Mouse (Mus musculus) spleen, postnatal 4 days (tissue): ENCODE results near the gene Msl2.

Experiments used
- DNase-seq, 2 experiments: peaks; one replicate each; pipeline ENCODE4 v3.0.0; 2022; ENCODE audit warnings: low spot score in 2 of 2

Msl2 gene

DNA sequence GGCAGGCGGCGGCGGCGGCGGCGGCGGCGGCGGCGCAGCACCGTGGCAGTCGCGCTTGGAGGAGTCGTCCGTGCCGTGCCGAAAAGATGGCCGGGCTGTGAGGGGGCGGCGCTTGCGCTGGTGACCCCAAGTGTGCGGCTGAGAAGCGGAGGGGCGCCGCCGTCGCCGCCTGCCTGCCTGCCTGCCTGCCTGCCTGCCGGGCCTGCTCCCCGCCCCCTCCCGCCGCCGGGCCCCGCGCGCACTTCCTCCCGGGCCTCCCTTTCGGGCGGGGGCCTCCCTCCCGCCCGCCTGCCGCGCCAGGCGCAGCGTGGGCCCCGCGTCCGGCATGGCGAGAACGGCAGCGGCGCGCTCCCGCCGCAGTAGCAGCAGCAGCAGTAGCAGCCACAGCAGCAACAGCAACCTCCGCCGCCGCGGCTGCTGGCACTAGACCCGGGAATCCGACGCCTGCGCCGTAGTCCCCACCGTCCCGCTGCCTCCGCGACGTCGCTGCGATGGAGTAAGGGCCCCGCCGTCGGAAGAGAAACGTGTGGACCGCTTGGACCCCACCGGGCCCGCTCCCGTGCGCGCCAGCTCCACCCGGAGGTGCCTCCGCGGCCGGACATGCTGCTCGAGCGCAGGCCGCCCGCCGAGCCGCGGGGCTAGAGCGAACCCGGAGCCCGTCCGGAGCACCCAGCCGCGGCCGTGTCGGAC is 576 bp downstream of the Msl2 start:
- DNase-seq, result peak; percentile 87 to 93

DNA sequence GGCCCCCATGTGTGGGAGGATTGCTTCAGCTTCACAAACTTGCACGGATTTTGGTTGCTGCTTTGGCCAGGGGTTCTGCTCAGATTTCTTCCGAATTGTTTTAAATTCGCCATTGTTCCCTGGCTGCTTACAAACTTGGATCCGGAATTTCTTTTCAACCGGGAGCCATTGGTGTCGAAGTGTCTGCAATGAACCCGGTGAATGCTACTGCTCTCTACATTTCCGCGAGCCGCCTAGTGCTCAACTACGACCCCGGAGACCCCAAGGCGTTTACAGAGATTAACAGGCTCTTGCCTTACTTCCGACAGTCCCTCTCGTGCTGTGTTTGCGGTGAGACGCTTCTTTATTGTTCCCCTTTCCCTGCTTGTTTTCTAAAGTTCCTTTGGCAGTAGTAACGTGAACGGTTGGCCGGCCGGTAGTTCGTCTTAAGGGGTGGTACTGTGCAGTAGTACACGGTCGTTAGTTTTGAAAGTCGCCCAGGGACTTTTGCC is 1.2 kb downstream of the Msl2 start:
- DNase-seq, result peak; percentile 27 to 69

DNA sequence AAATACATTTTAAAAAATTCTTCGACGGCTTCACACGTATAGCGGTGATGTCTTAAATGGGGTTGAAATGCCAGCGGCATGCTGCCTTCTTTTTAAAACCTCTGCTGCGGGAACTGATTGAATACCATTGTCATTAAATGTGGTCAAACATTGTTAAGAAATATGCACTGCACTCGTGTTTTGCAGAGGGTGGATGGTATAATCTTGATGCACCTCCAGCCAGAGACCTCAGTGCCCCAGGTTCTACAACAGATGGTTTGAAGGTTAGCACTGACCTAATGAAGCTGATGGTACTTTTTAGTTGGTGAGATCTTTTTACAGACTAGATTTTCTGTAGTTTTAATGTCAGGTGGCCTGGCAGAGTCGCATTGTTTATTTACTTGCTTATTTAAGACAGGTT is 1.8 kb downstream of the Msl2 start:
- no peak for DNase-seq

DNA sequence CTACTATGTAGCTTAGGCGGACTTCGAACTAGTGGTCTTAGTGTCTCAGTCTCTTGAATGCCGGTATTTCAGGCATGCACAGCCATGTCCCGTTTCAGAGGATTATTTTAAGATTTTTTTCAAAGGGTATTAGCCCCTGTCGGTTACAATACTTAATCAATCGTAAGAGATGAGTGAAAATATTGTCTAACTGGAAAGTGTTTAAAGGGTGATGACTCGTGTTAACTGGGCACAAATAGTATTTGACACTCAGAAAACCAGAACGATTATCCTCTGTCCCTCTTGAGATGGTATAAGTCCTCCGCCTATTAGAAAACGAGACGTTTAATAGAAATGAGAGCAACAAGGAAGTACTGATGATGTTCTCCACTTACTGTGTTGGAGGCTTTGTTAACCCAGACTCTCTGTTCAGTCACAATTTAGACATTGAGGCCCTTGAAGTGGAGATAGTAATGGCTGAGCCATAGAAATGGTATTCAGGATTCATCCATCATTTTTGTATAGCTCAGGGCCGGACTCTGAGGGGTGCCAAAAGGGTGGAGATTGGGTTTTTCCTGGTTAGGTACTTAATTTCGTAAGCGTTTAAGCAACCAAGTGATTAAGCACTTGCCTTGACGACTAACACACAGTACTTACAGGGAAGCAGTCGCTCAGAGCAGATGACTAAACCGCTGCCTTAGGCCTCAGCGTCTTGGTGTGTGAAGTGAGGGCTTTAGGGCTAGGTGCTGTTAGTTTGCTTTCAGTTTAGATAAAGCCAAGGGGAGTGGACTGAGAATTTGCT is 2.4 kb downstream of the Msl2 start:
- DNase-seq, result no peak

DNA sequence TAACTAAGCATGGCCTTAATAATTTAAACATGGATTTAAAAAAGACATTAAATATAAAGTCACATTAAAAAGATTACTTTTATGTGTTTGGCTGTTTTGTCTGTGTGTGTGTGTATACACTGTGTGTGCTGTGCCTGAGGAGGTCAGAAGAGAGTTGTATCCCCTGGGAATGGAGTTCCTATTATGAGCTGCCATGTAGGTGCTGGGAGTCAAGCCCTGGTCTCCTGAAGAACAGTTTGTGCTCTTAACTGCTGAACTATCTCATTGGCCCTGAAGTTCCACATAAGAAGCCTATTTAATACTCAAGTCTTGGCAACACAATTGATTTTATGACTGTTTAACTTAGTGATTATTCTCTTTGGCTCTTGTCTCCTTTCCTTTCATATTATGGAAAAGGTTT is 3.6 kb downstream of the Msl2 start:
- DNase-seq, result no peak

DNA sequence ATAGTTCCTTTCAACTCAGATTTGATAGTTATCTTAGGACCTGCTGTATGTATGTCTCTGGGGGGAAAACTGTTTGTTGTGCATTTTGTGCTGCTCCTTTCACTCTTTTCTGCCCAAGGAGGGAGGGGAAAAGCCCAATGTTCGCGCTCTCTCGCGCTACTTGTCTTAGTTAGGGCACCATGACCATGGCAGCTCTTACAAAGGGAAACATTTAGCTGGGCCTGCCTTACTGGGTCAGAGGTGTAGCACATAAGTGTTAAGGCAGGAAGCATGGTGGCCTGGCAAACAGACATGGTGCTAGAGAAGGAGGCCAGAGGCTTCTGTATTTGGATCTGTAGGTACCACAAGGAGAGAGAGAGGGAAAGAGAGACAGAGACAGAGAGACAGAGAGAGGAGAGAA is 4.7 kb downstream of the Msl2 start:
- no peak for DNase-seq

DNA sequence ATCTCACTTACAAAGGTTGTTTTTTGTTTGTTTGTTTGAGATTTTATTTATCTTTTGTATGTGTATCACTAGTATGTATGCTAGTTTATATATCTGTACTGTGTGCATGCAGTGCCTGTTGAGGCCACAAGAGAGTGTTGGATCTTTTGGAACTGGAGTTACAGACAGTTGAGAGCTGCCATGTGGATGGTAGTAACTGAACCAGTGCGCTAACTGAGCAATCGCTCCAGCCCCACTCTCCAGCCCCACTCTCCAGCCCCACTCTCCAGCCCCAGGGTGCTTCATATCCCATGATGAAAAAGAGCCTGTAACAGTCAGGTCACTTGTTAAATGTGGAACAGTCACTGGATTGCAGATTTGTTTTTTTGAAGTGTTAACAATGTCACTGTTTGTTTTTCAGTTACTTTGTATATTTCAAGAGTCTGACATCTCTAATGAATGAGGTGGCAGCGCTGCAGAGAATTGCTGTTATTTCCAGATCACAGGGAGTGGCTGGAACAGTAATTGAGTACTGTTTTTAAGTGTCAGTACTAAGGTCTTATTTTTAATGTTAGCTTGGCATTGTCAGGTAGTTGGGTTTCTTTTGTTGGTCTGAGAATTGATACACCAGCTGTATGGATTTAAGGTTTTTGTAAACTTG is 6.3 kb downstream of the Msl2 start:
- no peak for DNase-seq

DNA sequence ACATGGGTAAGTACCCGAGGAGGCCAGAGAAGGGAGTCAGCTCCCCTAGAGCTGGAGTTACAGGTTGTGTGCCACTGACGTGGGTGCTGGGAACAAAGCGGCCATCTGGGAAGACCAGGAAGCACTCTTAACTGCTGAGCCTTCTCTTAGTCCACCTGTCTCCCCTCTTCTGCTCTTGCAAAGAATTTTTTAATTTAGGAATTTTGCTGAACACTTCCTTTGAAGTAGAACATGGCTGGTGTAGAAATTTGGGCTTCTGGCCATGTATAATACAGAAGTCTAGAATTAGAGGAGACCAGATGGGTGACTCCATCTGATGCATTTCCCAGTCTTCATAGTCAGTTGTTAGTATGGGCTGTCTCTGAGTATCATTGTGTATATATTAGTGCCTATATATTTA is 9.8 kb downstream of the Msl2 start:
- DNase-seq, result no peak

DNA sequence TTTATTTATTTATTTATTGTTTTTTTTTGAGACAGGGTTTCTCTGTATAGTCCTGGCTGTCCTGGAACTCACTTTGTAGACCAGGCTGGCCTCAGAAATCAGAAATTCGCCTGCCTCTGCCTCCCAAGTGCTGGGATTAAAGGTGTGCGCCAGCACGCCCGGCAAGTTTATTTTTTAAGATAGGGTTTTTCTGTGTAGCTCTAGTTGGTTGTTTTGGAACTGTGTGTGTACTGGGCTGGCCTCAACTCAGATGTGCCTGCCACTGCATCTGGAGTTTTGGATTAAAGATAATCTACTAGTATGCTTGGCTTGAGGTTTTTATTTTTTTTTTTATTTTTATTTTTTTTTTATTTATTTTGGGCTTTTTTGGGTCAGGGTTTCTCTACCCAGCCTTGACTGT is 21.5 kb downstream of the Msl2 start:
- DNase-seq, result no peak

DNA sequence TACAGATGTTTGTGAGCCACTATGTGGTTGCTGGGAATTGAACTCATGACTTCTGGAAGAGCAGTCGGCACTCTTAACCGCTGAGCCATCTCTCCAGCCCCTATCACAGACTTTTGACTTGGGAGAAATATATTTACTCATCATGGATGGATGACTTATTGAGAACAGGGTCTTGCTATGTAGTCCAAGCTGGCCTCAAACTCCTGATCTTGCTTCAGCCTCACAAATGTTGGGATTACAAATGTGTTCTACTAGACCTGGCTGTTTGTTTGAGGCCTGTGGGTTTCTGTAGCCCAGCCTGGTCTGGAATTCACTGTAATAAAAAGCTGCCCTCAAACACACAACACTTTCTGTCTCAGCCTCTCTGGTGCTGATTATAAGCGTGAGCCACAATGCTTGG is 22.6 kb downstream of the Msl2 start:
- no peak for DNase-seq

DNA sequence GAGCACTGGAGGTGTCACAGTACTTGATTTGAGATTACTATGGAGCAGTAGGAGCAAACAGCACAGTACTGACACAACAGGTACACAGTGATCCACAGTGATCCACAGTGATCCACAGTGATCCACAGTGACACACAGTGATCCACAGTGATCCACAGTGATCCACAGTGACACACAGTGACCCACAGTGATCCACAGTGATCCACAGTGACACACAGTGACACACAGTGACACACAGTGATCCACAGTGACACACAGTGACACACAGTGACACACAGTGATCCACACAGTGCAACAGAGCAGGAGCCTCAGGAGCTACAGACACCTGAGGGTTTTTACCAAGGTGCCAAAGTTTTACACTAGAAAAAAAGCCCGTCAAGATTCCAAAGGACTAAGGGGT is 23.6 kb downstream of the Msl2 start:
- DNase-seq, result no peak

DNA sequence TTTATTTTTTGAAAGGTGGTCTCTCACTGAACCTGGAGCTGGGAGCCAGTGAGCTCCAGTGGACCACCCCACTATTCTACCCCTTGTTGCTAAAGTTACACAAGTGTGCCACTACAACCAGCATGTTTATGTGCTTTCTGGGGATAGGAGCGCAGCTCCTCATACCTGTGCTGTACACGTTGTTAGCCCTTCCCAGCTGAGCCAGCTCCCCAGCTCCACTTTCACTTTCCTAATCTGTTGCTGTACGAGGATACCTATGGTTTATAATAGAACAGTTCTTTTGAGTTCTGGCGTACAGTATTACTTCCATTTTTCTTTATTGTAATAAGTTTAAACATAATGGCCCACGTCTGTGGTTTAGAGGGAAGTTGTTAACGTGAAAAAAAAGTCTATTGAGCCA is 25.5 kb downstream of the Msl2 start:
- no peak for DNase-seq

DNA sequence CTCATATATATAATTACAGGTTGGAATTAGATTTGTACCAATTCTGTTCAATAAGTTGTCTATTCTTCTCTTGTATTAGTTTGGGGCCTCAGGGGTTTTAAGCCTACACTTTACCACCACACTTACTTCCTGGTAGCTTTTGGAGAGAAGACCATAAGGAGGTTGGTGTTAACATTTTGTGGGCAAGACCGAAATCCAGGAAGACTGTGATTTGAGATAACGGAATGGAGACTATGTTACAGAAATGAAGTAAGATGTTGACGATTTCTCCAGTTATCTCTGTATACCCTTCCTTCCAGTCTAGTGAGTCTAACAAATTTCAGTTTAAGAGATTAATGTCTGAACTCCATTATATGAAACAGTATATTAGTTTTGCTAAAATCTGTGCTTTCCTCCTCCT is 26.3 kb downstream of the Msl2 start:
- DNase-seq, result no peak

DNA sequence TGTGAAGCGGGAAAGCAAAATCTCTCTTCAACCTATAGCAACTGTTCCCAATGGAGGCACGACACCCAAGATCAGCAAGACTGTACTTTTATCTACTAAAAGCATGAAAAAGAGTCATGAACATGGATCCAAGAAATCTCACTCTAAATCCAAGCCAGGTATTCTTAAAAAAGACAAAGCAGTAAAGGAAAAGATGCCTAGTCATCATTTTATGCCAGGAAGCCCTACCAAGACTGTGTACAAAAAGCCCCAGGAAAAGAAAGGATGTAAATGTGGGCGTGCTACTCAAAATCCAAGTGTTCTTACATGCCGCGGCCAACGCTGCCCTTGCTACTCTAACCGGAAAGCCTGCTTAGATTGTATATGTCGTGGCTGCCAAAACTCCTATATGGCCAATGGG is 27.6 kb downstream of the Msl2 start:
- no peak for DNase-seq

DNA sequence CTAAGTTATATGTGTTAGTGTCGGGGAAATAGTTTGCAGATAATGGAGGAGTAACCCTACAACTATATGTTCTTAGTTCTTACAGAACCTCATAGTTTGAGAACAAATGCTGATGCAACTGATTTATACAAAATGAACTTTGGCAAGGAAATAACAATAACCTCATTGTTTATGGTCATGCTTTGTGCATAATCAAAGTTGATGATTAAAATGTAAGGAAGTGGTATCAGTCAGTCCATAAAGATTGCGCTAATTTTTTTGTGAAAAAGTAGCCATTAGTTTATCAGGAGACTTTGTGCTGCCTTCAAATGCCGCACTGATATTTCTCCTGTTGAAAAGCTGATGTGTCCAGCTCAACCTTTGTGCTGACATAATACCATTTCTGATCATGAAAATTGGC is 28.4 kb downstream of the Msl2 start:
- DNase-seq, result no peak

DNA sequence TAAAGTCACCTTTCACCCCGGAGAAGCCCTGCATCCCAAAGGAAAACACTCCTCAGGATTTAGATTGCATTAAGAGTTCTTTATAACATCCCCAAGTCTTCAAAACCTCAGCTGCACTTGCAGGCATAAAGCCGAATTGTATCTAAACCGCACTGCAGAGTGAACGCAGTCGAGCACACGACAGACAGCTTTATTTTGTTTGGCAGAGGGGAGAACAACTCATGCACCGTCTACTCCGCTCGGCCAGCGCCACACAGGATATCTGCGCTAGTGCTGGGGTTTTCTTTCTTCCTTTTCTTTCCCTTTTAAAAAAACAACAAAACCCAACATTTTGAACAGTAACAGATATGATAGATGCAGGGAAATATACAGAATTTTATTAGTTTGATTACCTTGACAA is 31.0 kb downstream of the Msl2 start:
- DNase-seq, result no peak

DNA sequence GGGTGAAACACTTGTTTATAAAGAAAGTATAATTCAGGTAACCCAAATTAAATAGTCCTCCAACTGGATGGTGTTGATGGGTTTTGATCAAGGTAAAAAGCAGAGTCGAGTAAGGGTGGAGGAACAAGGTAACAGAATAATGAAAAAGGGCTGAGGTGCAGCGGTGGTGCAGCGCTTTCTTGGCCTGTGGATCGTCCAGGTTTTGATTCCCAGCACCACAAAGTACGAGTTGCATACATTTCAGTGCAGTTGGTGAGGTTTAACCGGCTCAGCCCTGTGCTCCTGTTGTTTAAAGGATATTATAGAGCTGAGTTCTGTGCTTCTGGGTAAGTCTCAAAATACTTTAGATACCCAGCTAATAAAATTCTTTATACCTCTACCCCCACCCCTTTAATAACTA is 31.8 kb downstream of the Msl2 start:
- no peak for DNase-seq

DNA sequence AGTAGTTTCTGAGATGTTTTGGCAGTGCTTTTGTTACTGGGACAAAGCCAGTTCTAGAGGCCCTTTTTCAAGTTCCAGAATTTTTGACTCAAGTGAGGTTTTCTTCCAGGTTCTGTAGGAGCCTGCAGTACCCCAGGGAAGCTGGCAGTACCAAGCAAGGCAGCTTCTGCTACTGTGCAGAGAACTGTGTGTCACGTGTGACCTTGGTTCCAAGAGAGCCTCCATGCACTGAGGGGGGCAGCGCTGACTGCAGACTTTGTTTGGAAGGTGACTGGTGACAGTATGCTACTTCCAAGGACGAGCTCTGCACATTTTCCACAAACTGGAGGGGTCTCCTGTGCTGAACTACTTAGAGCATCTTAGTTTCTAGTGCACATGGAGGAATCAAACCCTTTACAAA is 33.5 kb downstream of the Msl2 start:
- no peak for DNase-seq

DNA sequence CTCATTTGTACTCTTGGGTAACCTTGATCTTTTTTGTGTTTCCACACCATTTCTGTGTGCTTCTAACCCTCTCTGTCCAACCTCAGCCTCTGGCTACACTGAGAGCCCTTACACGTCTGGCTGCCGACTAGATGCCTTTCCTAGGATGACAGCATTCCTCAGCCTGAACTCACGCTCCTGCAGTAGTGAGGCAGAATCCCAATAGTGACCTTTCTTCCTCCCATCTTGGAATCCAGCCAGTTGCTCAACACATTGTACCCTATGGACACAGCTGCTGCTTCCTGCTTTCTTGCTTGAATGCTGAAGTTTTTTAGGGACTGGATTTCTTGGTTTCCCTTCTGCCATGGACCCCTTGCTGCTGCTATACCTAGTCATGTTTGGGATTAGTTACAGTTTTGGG is 36.1 kb downstream of the Msl2 start:
- DNase-seq, result no peak

DNA sequence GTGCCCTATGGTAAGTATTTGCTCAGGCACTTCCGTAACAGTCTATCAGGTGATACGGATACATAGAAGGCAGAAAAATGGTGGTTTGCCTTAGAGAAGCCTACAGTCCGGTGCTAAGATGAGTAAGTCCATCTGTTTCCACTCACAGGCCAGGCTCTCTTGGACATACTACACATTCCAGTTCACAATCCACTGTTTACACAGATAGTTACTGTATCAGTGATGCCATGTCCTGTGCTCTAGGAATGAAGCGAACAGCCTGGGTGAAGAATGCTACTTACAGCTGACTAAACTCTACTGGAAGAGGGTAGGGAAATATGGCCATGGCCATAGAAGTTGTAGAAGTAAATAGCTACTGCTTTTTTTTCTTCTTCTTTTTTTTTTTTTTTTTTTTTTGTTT is 39.4 kb downstream of the Msl2 start:
- no peak for DNase-seq

DNA sequence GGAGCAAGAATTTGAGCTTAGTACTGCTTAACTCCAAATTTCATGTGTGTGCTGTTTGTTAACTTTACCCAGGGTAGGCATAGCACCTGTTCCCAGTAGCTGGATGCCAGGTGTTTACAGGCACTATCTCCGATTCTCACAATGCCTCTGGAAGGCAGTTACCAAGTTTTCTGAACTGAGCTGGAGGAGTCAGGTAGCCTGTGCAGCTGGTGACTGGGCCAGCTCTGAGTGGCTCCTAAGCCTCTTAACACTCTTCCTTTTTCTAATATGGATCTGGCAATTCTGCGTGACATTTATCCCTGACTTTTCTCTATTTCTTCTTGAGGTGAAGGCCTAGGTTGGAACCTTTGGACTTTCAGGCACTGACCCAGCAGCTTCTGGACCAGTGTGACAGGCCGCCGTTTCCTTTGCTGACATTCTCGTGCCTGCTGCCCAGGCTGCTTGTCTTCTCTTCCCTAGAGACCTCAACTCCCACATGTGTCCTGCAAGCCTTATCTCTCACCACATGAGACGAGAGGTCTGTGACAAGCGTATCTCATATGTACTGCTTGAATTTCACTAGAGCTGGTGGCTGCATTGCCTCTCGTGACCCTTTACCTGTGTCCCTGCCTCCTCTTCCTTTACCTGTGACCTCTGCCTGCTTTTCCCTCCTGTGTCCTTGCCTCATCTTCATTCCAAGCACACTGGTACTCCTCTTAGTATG is 40.4 kb downstream of the Msl2 start:
- no peak for DNase-seq

DNA sequence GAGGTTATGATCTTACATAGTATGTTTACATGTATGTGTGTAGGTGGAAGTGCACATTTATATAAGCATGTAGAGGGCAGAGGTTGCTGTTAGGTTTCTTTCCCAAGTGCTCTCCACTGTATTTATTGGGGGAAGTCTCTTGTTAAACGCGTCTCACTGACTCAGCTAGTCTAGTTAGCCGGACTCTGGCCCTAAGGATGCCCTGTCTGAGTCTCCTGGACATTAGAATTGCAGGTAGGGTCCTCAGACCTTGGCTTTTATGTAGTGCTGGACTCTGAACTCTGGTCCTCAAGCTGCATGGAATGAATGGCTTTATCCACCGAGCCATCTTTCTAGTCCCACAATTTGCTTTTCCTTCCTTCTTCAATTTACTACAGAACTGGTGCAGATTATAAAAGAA is 69.7 kb downstream of the Msl2 start:
- no peak for DNase-seq
